Mouse (Mus musculus): Measurements from ENCODE around the gene Gtf3a. TPM values are rescaled to one million over a fixed set of nuclear protein-coding genes. Genes with fewer than 3 reads are reported as not detected.

Gtf3a gene
- polyA plus RNA-seq, 1 experiment from 2014 or later: 42.7 TPM

Other genes starting within 250 kb of the Gtf3a start
- 7.8 and 8.1 TPM in 2 replicates for gene Usp12, start 153.7 kb upstream of the Gtf3a start, polyA plus RNA-seq (2015; fragmentation: Nextera tagmentation; extraction: Ambion mirVana)
- gene Rpl21, start 115.8 kb upstream of the Gtf3a start, polyA plus RNA-seq (2015; fragmentation: Nextera tagmentation; extraction: Ambion mirVana): 251 and 280 TPM in 2 replicates
- 2.6 and 2.7 TPM in 2 replicates for gene Rasl11a, start 103.6 kb upstream of the Gtf3a start, polyA plus RNA-seq (2015; fragmentation: Nextera tagmentation; extraction: Ambion mirVana)
- 10.4 and 11.8 TPM in 2 replicates for gene Mtif3, start 15.1 kb downstream of the Gtf3a start, polyA plus RNA-seq (2015; fragmentation: Nextera tagmentation; extraction: Ambion mirVana)
- gene Lnx2, start 127.9 kb downstream of the Gtf3a start, polyA plus RNA-seq (2015; fragmentation: Nextera tagmentation; extraction: Ambion mirVana): 4.6 and 5.7 TPM in 2 replicates
- gene Polr1d, start 128.4 kb downstream of the Gtf3a start, polyA plus RNA-seq (2015; fragmentation: Nextera tagmentation; extraction: Ambion mirVana): 54.4 and 56.9 TPM in 2 replicates
- not detected in 2 replicates for gene Gsx1, start 240.0 kb downstream of the Gtf3a start, polyA plus RNA-seq (2015; fragmentation: Nextera tagmentation; extraction: Ambion mirVana)

All from liver, embryonic 16.5 days (tissue).